13 mouse cellular contexts compared by ENCODE assay signal in the genomic region with DNA sequence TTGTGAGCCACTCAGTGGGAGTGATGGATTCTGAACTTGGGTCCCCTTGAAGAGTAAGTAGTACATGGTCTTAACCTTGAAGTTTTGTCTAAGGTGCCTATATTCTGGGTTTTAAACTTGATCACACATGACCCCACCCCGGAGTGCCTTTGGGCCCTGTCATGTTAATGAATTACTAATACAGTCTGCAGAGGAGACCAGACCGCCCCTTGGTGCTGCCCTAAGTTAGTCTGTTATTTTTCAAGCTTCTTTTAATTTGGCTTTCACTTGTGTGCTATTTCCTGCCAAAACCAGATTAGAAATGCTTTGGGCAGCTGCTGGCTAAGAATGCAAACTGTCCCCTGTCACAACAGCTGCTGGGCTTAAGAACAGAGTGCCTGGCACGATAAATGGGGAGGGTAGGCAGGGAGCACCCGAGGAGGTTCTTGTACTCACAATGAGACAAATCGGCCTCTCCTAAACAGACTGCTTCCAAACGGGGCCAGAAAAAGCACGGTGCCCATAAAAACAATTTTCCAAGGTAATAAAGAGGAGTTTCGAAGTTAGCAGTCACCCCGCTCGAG. TPM values are rescaled to one million over a fixed set of nuclear protein-coding genes. Genes with fewer than 3 reads are reported as not detected.
DNase-seq lines count a peak whose midpoint lies in the region; ATAC-seq and TF ChIP-seq lines count a peak whose summit lies in the region.
"Had no signal": no experiment of that assay in that cellular context is flagged by ENCODE, and none has a peak within 500 bp of the region (broad histone marks: within the 10 kb centered on the region; RNA-seq: fewer than 3 reads in every experiment).

No protein-coding gene starts in this region.

- H3K4me2 ChIP-seq in heart, embryonic 12.5 days: peak overlapping the region; percentile 9; the same call in 1 of the 2 replicates
- H3K4me2 ChIP-seq in midbrain, embryonic 14.5 days (ENCODE audit: low read length): no peak overlapping the region
- no peak overlapping the region for H3K4me2 ChIP-seq in midbrain, embryonic 16.5 days (ENCODE audit: low read length)
- no peak overlapping the region for H3K4me2 ChIP-seq in forebrain, embryonic 16.5 days (ENCODE audit: low read length)
- no peak overlapping the region for H3K4me2 ChIP-seq in limb, embryonic 15.5 days
- no peak overlapping the region for H3K4me2 ChIP-seq in liver, postnatal 0 days (ENCODE audit: low read depth, low read length)
- H3K4me2 ChIP-seq: lung, embryonic 14.5 days had no signal

- intact Hi-C loops in heart, postnatal 25 days (cut with DNase I): no loop called here

- TF ChIP-seq CTCF in liver, postnatal 0 days (IDR thresholded peaks at IDR 0.05; ENCODE audit: low read depth): no peak

- H3K27me3 ChIP-seq in heart, embryonic 12.5 days (replicated peaks): no peaks in the 10 kb centered on the region
- no peaks in the 10 kb centered on the region for H3K27me3 ChIP-seq in midbrain, embryonic 14.5 days (ENCODE audit: control insufficient read depth, insufficient read depth, low read length)
- no peaks in the 10 kb centered on the region for H3K27me3 ChIP-seq in midbrain, embryonic 16.5 days (ENCODE audit: control insufficient read depth, insufficient read depth, low read depth, low read length)
- H3K27me3 ChIP-seq in forebrain, embryonic 16.5 days (replicated peaks; ENCODE audit: control insufficient read depth, insufficient read depth, low read length): no peaks in the 10 kb centered on the region
- no peaks in the 10 kb centered on the region for H3K27me3 ChIP-seq in limb, embryonic 15.5 days
- no peaks in the 10 kb centered on the region for H3K27me3 ChIP-seq in liver, postnatal 0 days (ENCODE audit: insufficient read depth, low read length)

- no peak for ATAC-seq in heart, embryonic 12.5 days (ENCODE audit: insufficient number of reproducible peaks, low FRiP score)
- no peak for ATAC-seq in midbrain, embryonic 14.5 days (ENCODE audit: low FRiP score, low TSS enrichment)
- no peak for ATAC-seq in midbrain, embryonic 16.5 days
- peak; percentile 83 for ATAC-seq in forebrain, embryonic 16.5 days
- peak; percentile 42; the same call in 1 of the 2 replicates for ATAC-seq in limb, embryonic 15.5 days (ENCODE audit: insufficient number of reproducible peaks, low FRiP score, low TSS enrichment, low read depth)
- ATAC-seq in liver, postnatal 0 days: no peak
- ATAC-seq: intestine, postnatal 0 days had no signal

- H3K36me3 ChIP-seq in heart, embryonic 12.5 days: peaks cover 49% of the 10 kb centered on the region
- H3K36me3 ChIP-seq in midbrain, embryonic 14.5 days (ENCODE audit: control insufficient read depth, insufficient read depth, low read length): no peaks in the 10 kb centered on the region
- H3K36me3 ChIP-seq in midbrain, embryonic 16.5 days (ENCODE audit: control insufficient read depth, insufficient read depth, low read length): no peaks in the 10 kb centered on the region
- no peaks in the 10 kb centered on the region for H3K36me3 ChIP-seq in forebrain, embryonic 16.5 days (ENCODE audit: control insufficient read depth, insufficient read depth)
- no peaks in the 10 kb centered on the region for H3K36me3 ChIP-seq in limb, embryonic 15.5 days
- no peaks in the 10 kb centered on the region for H3K36me3 ChIP-seq in liver, postnatal 0 days (replicated peaks; ENCODE audit: insufficient read depth, low read length)

- no peak for DNase-seq in heart, postnatal 25 days (ENCODE audit: low spot score)
- DNase-seq in midbrain, embryonic 14.5 days: peak; percentile 12
- no peak for DNase-seq in right cerebral cortex, adult 18-20 months
- DNase-seq in liver, postnatal 0 days: no peak
- DNase-seq: embryo, embryonic 11 days; lung, embryonic 14.5 days; right cerebral cortex, postnatal 25 days had no signal

- no peaks in the 10 kb centered on the region for H3K9me3 ChIP-seq in heart, embryonic 12.5 days (replicated peaks)
- no peaks in the 10 kb centered on the region for H3K9me3 ChIP-seq in midbrain, embryonic 14.5 days (ENCODE audit: control insufficient read depth, low read length)
- H3K9me3 ChIP-seq in midbrain, embryonic 16.5 days (replicated peaks; ENCODE audit: control insufficient read depth, low read length, poor library complexity, severe bottlenecking): no peaks in the 10 kb centered on the region
- no peaks in the 10 kb centered on the region for H3K9me3 ChIP-seq in forebrain, embryonic 16.5 days (ENCODE audit: control insufficient read depth, low read length)
- H3K9me3 ChIP-seq in limb, embryonic 15.5 days: no peaks in the 10 kb centered on the region
- no peaks in the 10 kb centered on the region for H3K9me3 ChIP-seq in liver, postnatal 0 days (ENCODE audit: low read length)

- WGBS in heart, embryonic 12.5 days: 49% methylated on average over 10 of the region's 10 CpGs
- 73% methylated on average over 10 of the region's 10 CpGs for WGBS in midbrain, embryonic 14.5 days
- WGBS in midbrain, embryonic 16.5 days: 70% methylated on average over 10 of the region's 10 CpGs
- 37% methylated on average over 10 of the region's 10 CpGs for WGBS in forebrain, embryonic 16.5 days
- 46% methylated on average over 10 of the region's 10 CpGs for WGBS in limb, embryonic 15.5 days
- WGBS in liver, postnatal 0 days (ENCODE audit: insufficient replicate concordance): 74% methylated on average over 10 of the region's 10 CpGs

- no peak overlapping the region; the same call in 1 of the 2 replicates for H3K9ac ChIP-seq in heart, embryonic 12.5 days
- no peak overlapping the region for H3K9ac ChIP-seq in midbrain, embryonic 14.5 days (replicated peaks; ENCODE audit: low read length)
- H3K9ac ChIP-seq in midbrain, embryonic 16.5 days (ENCODE audit: low read depth, low read length): no peak overlapping the region
- H3K9ac ChIP-seq in forebrain, embryonic 16.5 days (replicated peaks; ENCODE audit: low read depth, low read length): no peak overlapping the region
- H3K9ac ChIP-seq in limb, embryonic 15.5 days: no peak overlapping the region
- no peak overlapping the region for H3K9ac ChIP-seq in liver, postnatal 0 days (replicated peaks)
- H3K9ac ChIP-seq: lung, embryonic 14.5 days had no signal

- no peak for TF ChIP-seq EP300 in liver, postnatal 0 days (IDR thresholded peaks at IDR 0.05; ENCODE audit: low read depth)

- H3K27ac ChIP-seq in heart, embryonic 12.5 days (ENCODE audit: poor library complexity, severe bottlenecking): peak overlapping the region; percentile 75
- H3K27ac ChIP-seq in midbrain, embryonic 14.5 days (replicated peaks; ENCODE audit: low read depth, low read length): no peak overlapping the region
- no peak overlapping the region for H3K27ac ChIP-seq in midbrain, embryonic 16.5 days (ENCODE audit: low read length)
- peak overlapping the region; percentile 55 for H3K27ac ChIP-seq in forebrain, embryonic 16.5 days (ENCODE audit: low read length)
- no peak overlapping the region for H3K27ac ChIP-seq in limb, embryonic 15.5 days
- H3K27ac ChIP-seq in liver, postnatal 0 days (ENCODE audit: low read depth): no peak overlapping the region
- H3K27ac ChIP-seq: left cerebral cortex, adult 2 months had no signal

- no peak overlapping the region for H3K4me3 ChIP-seq in heart, embryonic 12.5 days
- H3K4me3 ChIP-seq in midbrain, embryonic 14.5 days (replicated peaks; ENCODE audit: low read depth, low read length): no peak overlapping the region
- no peak overlapping the region for H3K4me3 ChIP-seq in midbrain, embryonic 16.5 days (ENCODE audit: low read depth, low read length)
- H3K4me3 ChIP-seq in forebrain, embryonic 16.5 days (replicated peaks; ENCODE audit: low read length): no peak overlapping the region
- H3K4me3 ChIP-seq in limb, embryonic 15.5 days: no peak overlapping the region
- no peak overlapping the region for H3K4me3 ChIP-seq in liver, postnatal 0 days (ENCODE audit: low read depth, low read length)
- H3K4me3 ChIP-seq: left cerebral cortex, adult 2 months had no signal

- peaks cover 84% of the 10 kb centered on the region for H3K4me1 ChIP-seq in heart, embryonic 12.5 days (replicated peaks)
- H3K4me1 ChIP-seq in midbrain, embryonic 14.5 days (ENCODE audit: control insufficient read depth, insufficient read depth, low read length): no peaks in the 10 kb centered on the region
- no peaks in the 10 kb centered on the region for H3K4me1 ChIP-seq in midbrain, embryonic 16.5 days (ENCODE audit: control insufficient read depth, insufficient read depth, low read length)
- H3K4me1 ChIP-seq in forebrain, embryonic 16.5 days (replicated peaks; ENCODE audit: control insufficient read depth, insufficient read depth, low read length): peaks cover 8% of the 10 kb centered on the region
- peaks cover 7% of the 10 kb centered on the region for H3K4me1 ChIP-seq in limb, embryonic 15.5 days
- no peaks in the 10 kb centered on the region for H3K4me1 ChIP-seq in liver, postnatal 0 days (ENCODE audit: insufficient read depth)

RNA-seq across cellular contexts. Expression of a gene that starts 28.5 kb away (rescaled TPM):
- 1,360 and 1,370 TPM in 2 replicates for polyA plus RNA-seq in heart, embryonic 12.5 days (2016; fragmentation: Nextera tagmentation; extraction: Ambion mirVana)
- 1,000 to 10,000 TPM; 1,826 to 1,902 TPM for total RNA-seq in heart, postnatal 25 days (2021)
- 1.7 and 1.8 TPM in 2 replicates for polyA plus RNA-seq in midbrain, embryonic 14.5 days (2014; fragmentation: Nextera tagmentation; extraction: Ambion mirVana)
- polyA plus RNA-seq in midbrain, embryonic 16.5 days (2015; fragmentation: Nextera tagmentation; extraction: Ambion mirVana): 3.3 and 3.5 TPM in 2 replicates
- 4.2 and 4.6 TPM in 2 replicates for polyA plus RNA-seq in forebrain, embryonic 16.5 days (2015; fragmentation: Nextera tagmentation; extraction: Ambion mirVana)
- polyA plus RNA-seq in limb, embryonic 15.5 days (2015; fragmentation: Nextera tagmentation; extraction: Ambion mirVana): 158 and 510 TPM in 2 replicates
- polyA plus RNA-seq in liver, postnatal 0 days (2015; fragmentation: Nextera tagmentation; extraction: Ambion mirVana): 1.1 and 12.2 TPM in 2 replicates

RNA-seq across cellular contexts. Expression of a gene that starts 54.1 kb away (rescaled TPM):
- 18.7 and 20.0 TPM in 2 replicates for polyA plus RNA-seq in heart, embryonic 12.5 days (2016; fragmentation: Nextera tagmentation; extraction: Ambion mirVana)
- total RNA-seq in heart, postnatal 25 days (2021): 10 to 100 TPM; 87.6 to 93.6 TPM
- 2.0 and 6.2 TPM in 2 replicates for polyA plus RNA-seq in midbrain, embryonic 14.5 days (2014; fragmentation: Nextera tagmentation; extraction: Ambion mirVana)
- polyA plus RNA-seq in midbrain, embryonic 16.5 days (2015; fragmentation: Nextera tagmentation; extraction: Ambion mirVana): 3.2 and 4.0 TPM in 2 replicates
- polyA plus RNA-seq in forebrain, embryonic 16.5 days (2015; fragmentation: Nextera tagmentation; extraction: Ambion mirVana): 5.3 and 5.8 TPM in 2 replicates
- polyA plus RNA-seq in limb, embryonic 15.5 days (2015; fragmentation: Nextera tagmentation; extraction: Ambion mirVana): 11.5 and 12.4 TPM in 2 replicates
- polyA plus RNA-seq in liver, postnatal 0 days (2015; fragmentation: Nextera tagmentation; extraction: Ambion mirVana): 3.2 and 4.1 TPM in 2 replicates

Comparison
In these comparisons a context has a peak if more than half of its experiments do, and no peak if none do; other contexts are left out.
1. ATAC-seq: peak in forebrain, embryonic 16.5 days (single experiment) and limb, embryonic 15.5 days (single experiment); none in heart, embryonic 12.5 days (single experiment), midbrain, embryonic 14.5 days (single experiment), midbrain, embryonic 16.5 days (single experiment) and liver, postnatal 0 days (single experiment).
2. H3K27ac ChIP-seq: peak in heart, embryonic 12.5 days (single experiment) and forebrain, embryonic 16.5 days (single experiment); none in midbrain, embryonic 14.5 days (single experiment), midbrain, embryonic 16.5 days (single experiment), limb, embryonic 15.5 days (single experiment) and liver, postnatal 0 days (single experiment).
3. RNA of a gene that starts 28.5 kb away (polyA plus RNA-seq): 1,360 to 1,370 TPM in heart, embryonic 12.5 days and 158 to 510 TPM in limb, embryonic 15.5 days; 4.2 to 4.6 TPM in forebrain, embryonic 16.5 days, 3.3 to 3.5 TPM in midbrain, embryonic 16.5 days, 1.7 to 1.8 TPM in midbrain, embryonic 14.5 days and 1.1 to 12.2 TPM in liver, postnatal 0 days; every median in the first group is over 10 times any median in the second.